ENCODE assay signal across 19 mouse cellular contexts in the genomic region with DNA sequence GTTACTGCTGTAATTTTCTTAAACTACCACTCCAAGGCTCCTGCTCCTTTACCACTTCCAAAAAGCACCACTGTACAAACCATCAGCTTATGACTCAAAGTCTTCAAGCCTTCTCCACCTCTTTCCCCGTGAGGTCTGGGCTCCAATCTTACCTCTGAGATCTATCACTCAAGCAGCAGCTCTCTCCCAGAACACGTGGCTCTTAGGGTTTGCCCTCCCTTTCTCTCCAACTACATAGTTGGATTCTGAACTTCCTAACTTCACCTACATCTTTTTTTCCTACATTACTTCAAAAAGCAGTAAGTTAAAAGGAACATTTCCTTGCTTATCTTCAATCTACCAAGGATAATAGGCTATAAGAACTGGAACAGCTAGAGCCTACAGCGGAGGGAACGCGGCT. TPM values are rescaled to one million over a fixed set of nuclear protein-coding genes. Genes with fewer than 3 reads are reported as not detected.
A peak's percentile ranks its signal among the peaks of the same experiment; 100 is the strongest.
DNase-seq lines count a peak whose midpoint lies in the region; ATAC-seq and TF ChIP-seq lines count a peak whose summit lies in the region.
"Had no signal": no experiment of that assay in that cellular context is flagged by ENCODE, and none has a peak within 500 bp of the region (broad histone marks: within the 10 kb centered on the region; RNA-seq: fewer than 3 reads in every experiment).

No protein-coding gene starts in this region.

- H3K4me2 ChIP-seq in liver, embryonic 12.5 days = peak overlapping the region; percentile 47
- no peak overlapping the region for H3K4me2 ChIP-seq in limb, embryonic 13.5 days (replicated peaks)
- peak overlapping the region; percentile 59; the same call in 1 of the 2 replicates for H3K4me2 ChIP-seq in liver, embryonic 14.5 days (ENCODE audit: low read depth)
- H3K4me2 ChIP-seq in kidney, embryonic 15.5 days = no peak overlapping the region
- H3K4me2 ChIP-seq: embryonic facial prominence, embryonic 13.5 days; forebrain, embryonic 13.5 days; heart, embryonic 12.5 days; hindbrain, embryonic 15.5 days had no signal

- peaks cover 8% of the 10 kb centered on the region for H3K36me3 ChIP-seq in liver, embryonic 12.5 days
- peaks cover under 1% of the 10 kb centered on the region; the same call in 1 of the 2 replicates for H3K36me3 ChIP-seq in limb, embryonic 13.5 days
- H3K36me3 ChIP-seq in liver, embryonic 14.5 days (replicated peaks; ENCODE audit: control insufficient read depth, insufficient read depth, low read depth) = peaks cover 1% of the 10 kb centered on the region; the same call in 1 of the 2 replicates
- no peaks in the 10 kb centered on the region for H3K36me3 ChIP-seq in small intestine, adult 2 months (ENCODE audit: control insufficient read depth, insufficient read depth, low read length)
- peaks cover under 1% of the 10 kb centered on the region for H3K36me3 ChIP-seq in kidney, embryonic 15.5 days
- H3K36me3 ChIP-seq: heart, embryonic 12.5 days had no signal

- H3K4me3 ChIP-seq in liver, embryonic 12.5 days = no peak overlapping the region
- H3K4me3 ChIP-seq in limb, embryonic 13.5 days = no peak overlapping the region
- no peak overlapping the region for H3K4me3 ChIP-seq in liver, embryonic 14.5 days (ENCODE audit: insufficient read depth in 1 of 2, low read depth in 2 of 2, low read length in 2 of 2)
- no peak overlapping the region for H3K4me3 ChIP-seq in small intestine, adult 2 months (ENCODE audit: low read depth, low read length)
- H3K4me3 ChIP-seq in kidney, embryonic 15.5 days (replicated peaks) = no peak overlapping the region
- H3K4me3 ChIP-seq: embryonic facial prominence, embryonic 13.5 days; forebrain, embryonic 13.5 days; heart, embryonic 12.5 days; hindbrain, embryonic 15.5 days had no signal

- no peaks in the 10 kb centered on the region for H3K27me3 ChIP-seq in liver, embryonic 12.5 days (replicated peaks)
- H3K27me3 ChIP-seq in limb, embryonic 13.5 days = no peaks in the 10 kb centered on the region
- no peaks in the 10 kb centered on the region for H3K27me3 ChIP-seq in liver, embryonic 14.5 days (ENCODE audit: control insufficient read depth, insufficient read depth, low read length)
- no peaks in the 10 kb centered on the region for H3K27me3 ChIP-seq in small intestine, adult 2 months (ENCODE audit: control insufficient read depth, insufficient read depth, low read length)
- no peaks in the 10 kb centered on the region for H3K27me3 ChIP-seq in kidney, embryonic 15.5 days
- H3K27me3 ChIP-seq: embryonic facial prominence, embryonic 13.5 days; forebrain, embryonic 13.5 days; heart, embryonic 12.5 days; hindbrain, embryonic 15.5 days had no signal

- no peak for ATAC-seq in liver, embryonic 12.5 days
- no peak for ATAC-seq in limb, embryonic 13.5 days (ENCODE audit: low FRiP score, low read depth)
- ATAC-seq in liver, embryonic 14.5 days (ENCODE audit: insufficient read depth) = no peak
- ATAC-seq in kidney, embryonic 15.5 days (replicated peaks; ENCODE audit: low FRiP score) = no peak
- ATAC-seq: forebrain, embryonic 13.5 days; forebrain, postnatal 0 days had no signal

- TF ChIP-seq EP300 in liver, embryonic 14.5 days (IDR thresholded peaks at IDR 0.05; ENCODE audit: low read depth) = no peak

- H3K9ac ChIP-seq in liver, embryonic 12.5 days = no peak overlapping the region
- no peak overlapping the region for H3K9ac ChIP-seq in limb, embryonic 13.5 days
- H3K9ac ChIP-seq in liver, embryonic 14.5 days (replicated peaks) = peak overlapping the region; percentile 57; the same call in 1 of the 2 replicates
- H3K9ac ChIP-seq in kidney, embryonic 15.5 days = no peak overlapping the region
- H3K9ac ChIP-seq: embryonic facial prominence, embryonic 13.5 days; forebrain, embryonic 13.5 days; forebrain, postnatal 0 days; heart, embryonic 12.5 days; hindbrain, embryonic 15.5 days had no signal

- H3K27ac ChIP-seq in liver, embryonic 12.5 days = peak overlapping the region; percentile 75; the same call in 1 of the 2 replicates
- 0 out of 2 replicates have a peak overlapping the region, but pooled peaks have one; percentile 18 for H3K27ac ChIP-seq in limb, embryonic 13.5 days
- H3K27ac ChIP-seq in liver, embryonic 14.5 days = peak overlapping the region; percentile 77; the same call in 1 of the 2 replicates
- peak overlapping the region; percentile 58; the same call in 1 of the 2 replicates for H3K27ac ChIP-seq in small intestine, adult 2 months (ENCODE audit: insufficient read depth, low read depth, low read length)
- no peak overlapping the region for H3K27ac ChIP-seq in kidney, embryonic 15.5 days
- H3K27ac ChIP-seq: embryonic facial prominence, embryonic 13.5 days; forebrain, embryonic 13.5 days; hindbrain, embryonic 15.5 days had no signal

- TF ChIP-seq CTCF in liver, embryonic 14.5 days (IDR thresholded peaks at IDR 0.05; ENCODE audit: low read depth) = no peak
- no peak for TF ChIP-seq CTCF in small intestine, adult 2 months (IDR thresholded peaks at IDR 0.05; ENCODE audit: extremely low read depth, insufficient read length, insufficient replicate concordance, low read depth, low read length)

- H3K9me3 ChIP-seq in liver, embryonic 12.5 days (replicated peaks) = no peaks in the 10 kb centered on the region
- H3K9me3 ChIP-seq in limb, embryonic 13.5 days = no peaks in the 10 kb centered on the region
- no peaks in the 10 kb centered on the region for H3K9me3 ChIP-seq in liver, embryonic 14.5 days (ENCODE audit: control insufficient read depth, low read length)
- H3K9me3 ChIP-seq in kidney, embryonic 15.5 days (replicated peaks) = no peaks in the 10 kb centered on the region
- H3K9me3 ChIP-seq: embryonic facial prominence, embryonic 13.5 days; forebrain, embryonic 13.5 days; heart, embryonic 12.5 days; hindbrain, embryonic 15.5 days had no signal

- DNase-seq in liver = no peak
- no peak for DNase-seq in liver, embryonic 14.5 days (ENCODE audit: low read depth in 3 of 3, low spot score in 3 of 3)
- no peak for DNase-seq in adipocyte (ENCODE audit: low spot score)
- DNase-seq: adrenal gland, postnatal 14 days; cerebellum, adult 18-20 months; cerebellum, adult 9-11 months; cerebellum, postnatal 36 days; forebrain, postnatal 0 days; gastrocnemius, postnatal 14 days; heart, postnatal 36 days had no signal

- no peak for TF ChIP-seq POLR2A in small intestine, adult 2 months (IDR thresholded peaks at IDR 0.05; ENCODE audit: low read depth, low read length)

- WGBS in liver, embryonic 12.5 days (ENCODE audit: insufficient replicate concordance) = 67% methylated on average over 5 of the region's 5 CpGs
- WGBS in limb, embryonic 13.5 days = 71% methylated on average over 5 of the region's 5 CpGs
- WGBS in liver, embryonic 14.5 days (ENCODE audit: insufficient replicate concordance) = 59% methylated on average over 5 of the region's 5 CpGs
- WGBS in small intestine, adult 2 months = 79% methylated on average over 5 of the region's 5 CpGs
- 53% methylated on average over 5 of the region's 5 CpGs for WGBS in kidney, embryonic 15.5 days

- H3K4me1 ChIP-seq in liver, embryonic 12.5 days = peaks cover 92% of the 10 kb centered on the region
- peaks cover 17% of the 10 kb centered on the region for H3K4me1 ChIP-seq in limb, embryonic 13.5 days
- H3K4me1 ChIP-seq in liver, embryonic 14.5 days (replicated peaks; ENCODE audit: control insufficient read depth in 2 of 2, insufficient read depth in 2 of 2, low read length in 1 of 2) = peaks cover 55 to 59% of the 10 kb centered on the region in 2 experiments
- H3K4me1 ChIP-seq in small intestine, adult 2 months (ENCODE audit: control insufficient read depth, insufficient read depth, insufficient read length, low read length) = peaks cover 38% of the 10 kb centered on the region; the same call in 1 of the 2 replicates
- peaks cover 36% of the 10 kb centered on the region for H3K4me1 ChIP-seq in kidney, embryonic 15.5 days

RNA-seq across cellular contexts. Expression of a gene that starts 17.4 kb away (rescaled TPM):
- polyA plus RNA-seq in liver, embryonic 12.5 days (2016; fragmentation: Nextera tagmentation; extraction: Ambion mirVana) = 89.0 and 91.7 TPM in 2 replicates
- 184 and 193 TPM in 2 replicates for polyA plus RNA-seq in limb, embryonic 13.5 days (2015; fragmentation: Nextera tagmentation; extraction: Ambion mirVana)
- polyA plus RNA-seq in liver, embryonic 14.5 days (2012; rRNA removed) = 18.4 and 28.7 TPM in 2 replicates
- 57.4 and 58.0 TPM in 2 replicates for polyA plus RNA-seq in liver, embryonic 14.5 days (2014; fragmentation: Nextera tagmentation; extraction: Ambion mirVana)
- polyA plus RNA-seq in small intestine, adult 2 months (2012; rRNA removed) = 5.4 and 14.8 TPM in 2 replicates
- 176 TPM in 2 replicates for polyA plus RNA-seq in kidney, embryonic 15.5 days (2015; fragmentation: Nextera tagmentation; extraction: Ambion mirVana)

RNA-seq across cellular contexts. Expression of a gene that starts 26.2 kb away (rescaled TPM):
- polyA plus RNA-seq in liver, embryonic 12.5 days (2016; fragmentation: Nextera tagmentation; extraction: Ambion mirVana) = 0.04 TPM in 1 of 2 replicates, not detected in the other
- polyA plus RNA-seq in limb, embryonic 13.5 days (2015; fragmentation: Nextera tagmentation; extraction: Ambion mirVana) = 0.09 and 0.19 TPM in 2 replicates
- polyA plus RNA-seq in liver, embryonic 14.5 days (2012; rRNA removed) = not detected in 2 replicates
- polyA plus RNA-seq in liver, embryonic 14.5 days (2014; fragmentation: Nextera tagmentation; extraction: Ambion mirVana) = 0.04 TPM in 1 of 2 replicates, not detected in the other
- polyA plus RNA-seq in small intestine, adult 2 months (2012; rRNA removed) = 0.05 TPM in 1 of 2 replicates, not detected in the other
- 0.05 and 0.08 TPM in 2 replicates for polyA plus RNA-seq in kidney, embryonic 15.5 days (2015; fragmentation: Nextera tagmentation; extraction: Ambion mirVana)
- polyA plus RNA-seq: gonadal fat pad, adult 2 months had no signal

RNA-seq across cellular contexts. Expression of a gene that starts 35.9 kb away (rescaled TPM):
- 2.7 and 3.3 TPM in 2 replicates for polyA plus RNA-seq in liver, embryonic 12.5 days (2016; fragmentation: Nextera tagmentation; extraction: Ambion mirVana)
- 0.72 and 0.78 TPM in 2 replicates for polyA plus RNA-seq in limb, embryonic 13.5 days (2015; fragmentation: Nextera tagmentation; extraction: Ambion mirVana)
- polyA plus RNA-seq in liver, embryonic 14.5 days (2012; rRNA removed) = 0.60 and 1.4 TPM in 2 replicates
- polyA plus RNA-seq in liver, embryonic 14.5 days (2014; fragmentation: Nextera tagmentation; extraction: Ambion mirVana) = 1.8 and 2.5 TPM in 2 replicates
- polyA plus RNA-seq in small intestine, adult 2 months (2012; rRNA removed) = 0.86 and 0.91 TPM in 2 replicates
- 0.68 and 1.9 TPM in 2 replicates for polyA plus RNA-seq in kidney, embryonic 15.5 days (2015; fragmentation: Nextera tagmentation; extraction: Ambion mirVana)

RNA-seq across cellular contexts. Expression of a gene that starts 42.1 kb away (rescaled TPM):
- polyA plus RNA-seq in liver, embryonic 12.5 days (2016; fragmentation: Nextera tagmentation; extraction: Ambion mirVana) = 77.4 and 80.6 TPM in 2 replicates
- 48.5 and 49.2 TPM in 2 replicates for polyA plus RNA-seq in limb, embryonic 13.5 days (2015; fragmentation: Nextera tagmentation; extraction: Ambion mirVana)
- polyA plus RNA-seq in liver, embryonic 14.5 days (2012; rRNA removed) = 40.9 and 49.6 TPM in 2 replicates
- 34.3 and 37.8 TPM in 2 replicates for polyA plus RNA-seq in liver, embryonic 14.5 days (2014; fragmentation: Nextera tagmentation; extraction: Ambion mirVana)
- polyA plus RNA-seq in small intestine, adult 2 months (2012; rRNA removed) = 88.8 and 107 TPM in 2 replicates
- 59.3 and 66.2 TPM in 2 replicates for polyA plus RNA-seq in kidney, embryonic 15.5 days (2015; fragmentation: Nextera tagmentation; extraction: Ambion mirVana)

RNA-seq across cellular contexts. Expression of a gene that starts 57.6 kb away (rescaled TPM):
- polyA plus RNA-seq in liver, embryonic 12.5 days (2016; fragmentation: Nextera tagmentation; extraction: Ambion mirVana) = 1.1 and 1.2 TPM in 2 replicates
- 4.3 and 4.4 TPM in 2 replicates for polyA plus RNA-seq in limb, embryonic 13.5 days (2015; fragmentation: Nextera tagmentation; extraction: Ambion mirVana)
- 0.45 and 0.60 TPM in 2 replicates for polyA plus RNA-seq in liver, embryonic 14.5 days (2012; rRNA removed)
- 0.49 and 0.56 TPM in 2 replicates for polyA plus RNA-seq in liver, embryonic 14.5 days (2014; fragmentation: Nextera tagmentation; extraction: Ambion mirVana)
- 10.1 and 17.6 TPM in 2 replicates for polyA plus RNA-seq in small intestine, adult 2 months (2012; rRNA removed)
- polyA plus RNA-seq in kidney, embryonic 15.5 days (2015; fragmentation: Nextera tagmentation; extraction: Ambion mirVana) = 4.6 and 6.3 TPM in 2 replicates

Comparison
In these comparisons a context has a peak if more than half of its experiments do, and no peak if none do; other contexts are left out.
1. H3K4me2 ChIP-seq: peak in liver, embryonic 12.5 days (single experiment) and liver, embryonic 14.5 days (single experiment); none in limb, embryonic 13.5 days (single experiment) and kidney, embryonic 15.5 days (single experiment).